Mouse (Mus musculus): ENCODE results near the gene Ccdc155.

- TF ChIP-seq HCFC1 (IDR thresholded peaks at IDR 0.05; ENCODE audit: borderline replicate concordance, insufficient read depth, low read length), result no peak
- no peak for TF ChIP-seq ZNF384 (IDR thresholded peaks at IDR 0.05; ENCODE audit: low read depth, low read length)
- no peak for TF ChIP-seq ZC3H11A (IDR thresholded peaks at IDR 0.05; ENCODE audit: borderline replicate concordance, low read depth, low read length)
- no peak for TF ChIP-seq CHD2 (IDR thresholded peaks at IDR 0.05; ENCODE audit: low read depth, low read length)
- no peak for TF ChIP-seq MAFK (IDR thresholded peaks at IDR 0.05; ENCODE audit: insufficient read depth, low read depth, low read length)
Observed at GRCm38 (mm10) chr7:45216442-45217183, 11.9 kb upstream of the Ccdc155 start.

Data from ES-E14 (cell line).